8 mouse cellular contexts compared by ENCODE assay signal in the genomic region with DNA sequence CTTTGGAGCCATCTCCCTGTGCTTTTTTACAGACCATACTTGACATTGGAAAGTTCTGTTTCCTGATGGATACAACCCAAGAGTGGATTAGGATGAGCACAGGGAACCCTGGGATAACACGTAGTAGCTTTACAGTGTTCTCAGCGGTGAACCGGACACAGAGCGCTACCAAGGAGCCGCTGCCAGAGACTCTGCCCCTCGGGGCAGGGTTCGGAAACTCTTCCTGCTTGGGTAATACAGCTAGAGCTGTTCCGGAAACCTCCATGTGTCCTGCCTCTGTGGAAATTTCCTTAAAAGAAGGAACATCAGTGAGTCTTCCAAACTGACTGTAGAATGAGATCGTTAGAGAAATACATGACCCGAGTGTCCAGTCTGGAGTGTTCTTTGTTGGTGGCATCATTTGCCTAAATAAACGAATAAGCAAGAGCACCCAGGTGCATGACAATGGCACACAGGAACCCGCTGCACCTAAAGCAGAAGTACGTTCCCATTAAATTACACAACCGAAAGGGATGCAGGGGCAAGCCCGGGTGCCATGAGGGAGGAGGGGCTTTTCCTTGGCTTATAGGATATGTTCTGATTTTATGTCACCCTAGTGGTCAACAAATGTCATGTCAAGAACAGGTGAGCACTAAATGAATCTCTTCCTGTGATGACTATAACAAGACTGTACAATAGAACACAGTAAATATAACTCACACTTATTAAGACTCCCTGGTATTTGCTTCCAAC.
DNase-seq lines count a peak whose midpoint lies in the region; ATAC-seq and TF ChIP-seq lines count a peak whose summit lies in the region.

No protein-coding gene starts in this region.

- no peaks in the 10 kb centered on the region for H3K9me3 ChIP-seq in heart, embryonic 12.5 days (replicated peaks)
- no peaks in the 10 kb centered on the region for H3K9me3 ChIP-seq in hindbrain, postnatal 0 days (ENCODE audit: low read length)
- H3K9me3 ChIP-seq in midbrain, embryonic 11.5 days (ENCODE audit: control insufficient read depth, low read length) = no peaks in the 10 kb centered on the region

- TF ChIP-seq POLR2A in lung, adult 2 months (IDR thresholded peaks at IDR 0.05; ENCODE audit: borderline replicate concordance, extremely low read depth, low read depth, low read length) = no peak

- H3K36me3 ChIP-seq in heart, embryonic 12.5 days = no peaks in the 10 kb centered on the region
- no peaks in the 10 kb centered on the region for H3K36me3 ChIP-seq in hindbrain, postnatal 0 days (ENCODE audit: insufficient read depth, low read length)
- H3K36me3 ChIP-seq in midbrain, embryonic 11.5 days (ENCODE audit: control insufficient read depth, insufficient read depth, low read length) = no peaks in the 10 kb centered on the region

- peak overlapping the region; percentile 2; the same call in 1 of the 2 replicates for H3K4me3 ChIP-seq in heart, embryonic 12.5 days
- peak overlapping the region; percentile 17 for H3K4me3 ChIP-seq in hindbrain, postnatal 0 days (ENCODE audit: low read length)
- 0 out of 2 replicates have a peak overlapping the region, but pooled peaks have one; percentile 1 for H3K4me3 ChIP-seq in midbrain, embryonic 11.5 days (ENCODE audit: low read depth, low read length)
- no peak overlapping the region for H3K4me3 ChIP-seq in left cerebral cortex, adult 2 months
- H3K4me3 ChIP-seq in lung, adult 2 months (replicated peaks; ENCODE audit: extremely low read depth, low read depth, low read length) = no peak overlapping the region

- intact Hi-C loops in heart, postnatal 25 days (cut with DNase I) = no loop called here
- intact Hi-C loops in left cerebral cortex, adult 2 months (cut with DNase I) = no loop called here

- peaks cover 15% of the 10 kb centered on the region for H3K27me3 ChIP-seq in heart, embryonic 12.5 days (replicated peaks)
- no peaks in the 10 kb centered on the region for H3K27me3 ChIP-seq in hindbrain, postnatal 0 days (ENCODE audit: insufficient read depth, low read length)
- H3K27me3 ChIP-seq in midbrain, embryonic 11.5 days (ENCODE audit: control insufficient read depth, insufficient read depth, low read length) = no peaks in the 10 kb centered on the region; the same call in 1 of the 2 replicates

- no peak overlapping the region for H3K9ac ChIP-seq in heart, embryonic 12.5 days
- H3K9ac ChIP-seq in hindbrain, postnatal 0 days (replicated peaks; ENCODE audit: low read length) = no peak overlapping the region
- H3K9ac ChIP-seq in midbrain, embryonic 11.5 days (ENCODE audit: low read length) = no peak overlapping the region

- peak overlapping the region; percentile 27 for H3K4me2 ChIP-seq in heart, embryonic 12.5 days
- peak overlapping the region; percentile 46 for H3K4me2 ChIP-seq in hindbrain, postnatal 0 days (ENCODE audit: low read depth, low read length)
- peak overlapping the region; percentile 25; the same call in 1 of the 2 replicates for H3K4me2 ChIP-seq in midbrain, embryonic 11.5 days

- no peak for DNase-seq in heart, postnatal 25 days (ENCODE audit: low spot score)
- no peak for DNase-seq in hindbrain, postnatal 0 days (ENCODE audit: low spot score)
- DNase-seq in midbrain, embryonic 11.5 days (ENCODE audit: low spot score, missing footprints) = peak; percentile 69
- DNase-seq in left cerebral cortex, adult 2 months (ENCODE audit: extremely low spot score in 1 of 2, low spot score in 2 of 2) = no peak
- DNase-seq in thymus, adult 18-20 months = no peak
- DNase-seq in lung, adult 2 months = no peak

- H3K27ac ChIP-seq in heart, embryonic 12.5 days (ENCODE audit: poor library complexity, severe bottlenecking) = no peak overlapping the region
- no peak overlapping the region for H3K27ac ChIP-seq in hindbrain, postnatal 0 days
- no peak overlapping the region for H3K27ac ChIP-seq in midbrain, embryonic 11.5 days (ENCODE audit: low read depth, low read length)
- no peak overlapping the region for H3K27ac ChIP-seq in left cerebral cortex, adult 2 months

- ATAC-seq in heart, embryonic 12.5 days (ENCODE audit: insufficient number of reproducible peaks, low FRiP score) = no peak
- 0 out of 2 replicates have a peak, but pooled peaks have one; percentile 27 for ATAC-seq in common myeloid progenitor, adult 5-6 weeks (replicated peaks; ENCODE audit: low read depth, poor library complexity, severe bottlenecking)
- ATAC-seq in hindbrain, postnatal 0 days = no peak
- ATAC-seq in midbrain, embryonic 11.5 days (ENCODE audit: low FRiP score) = no peak

- WGBS in heart, embryonic 12.5 days = 56% methylated on average over 15 of the region's 15 CpGs
- 56% methylated on average over 15 of the region's 15 CpGs for WGBS in hindbrain, postnatal 0 days
- WGBS in midbrain, embryonic 11.5 days = 57% methylated on average over 15 of the region's 15 CpGs
- 58% methylated on average over 15 of the region's 15 CpGs for WGBS in lung, adult 2 months

- no peaks in the 10 kb centered on the region; the same call in 1 of the 2 replicates for H3K4me1 ChIP-seq in heart, embryonic 12.5 days (replicated peaks)
- no peaks in the 10 kb centered on the region for H3K4me1 ChIP-seq in hindbrain, postnatal 0 days (ENCODE audit: insufficient read depth, low read length)
- H3K4me1 ChIP-seq in midbrain, embryonic 11.5 days (ENCODE audit: control insufficient read depth, insufficient read depth, low read length) = no peaks in the 10 kb centered on the region
- H3K4me1 ChIP-seq in lung, adult 2 months (ENCODE audit: control insufficient read depth, insufficient read depth, low read length) = no peaks in the 10 kb centered on the region

- peak; percentile 31 for TF ChIP-seq CTCF in hindbrain, postnatal 0 days (IDR thresholded peaks at IDR 0.05; ENCODE audit: low read depth)
- TF ChIP-seq CTCF in left cerebral cortex, adult 2 months (IDR thresholded peaks at IDR 0.05) = no peak; the same call in 1 of the 2 replicates
- TF ChIP-seq CTCF in lung, adult 2 months (IDR thresholded peaks at IDR 0.05; ENCODE audit: insufficient read depth, low read length) = no peak

Comparison
In these comparisons a context has a peak if more than half of its experiments do, and no peak if none do; other contexts are left out.
1. H3K4me3 ChIP-seq: peak in heart, embryonic 12.5 days (single experiment), hindbrain, postnatal 0 days (single experiment) and midbrain, embryonic 11.5 days (single experiment); none in left cerebral cortex, adult 2 months (single experiment) and lung, adult 2 months (single experiment).
2. Peak in every context shown above with its lines, with median percentiles within 50 percentile points of each other: H3K4me2 ChIP-seq.